Mouse (Mus musculus) forebrain, embryonic 14.5 days (tissue): ENCODE results near the gene Ece2. TPM values are rescaled to one million over a fixed set of nuclear protein-coding genes. Genes with fewer than 3 reads are reported as not detected.
"Not testable (repeated sequence)": the region's sequence is repeated elsewhere in the genome, so short reads cannot be mapped to it uniquely, and the experiment has no call there.

Experiments used
- ATAC-seq: fragments of 200-750 bp; cut with Nextera tagmentation; 2 replicates; pipeline ENCODE4 v1.8.0; 2017; ENCODE audit warnings: mild to moderate bottlenecking, moderate library complexity
- DNase-seq: peaks from one replicate; pipeline ENCODE4 v3.0.0-alpha.2; 2015; ENCODE audit warnings: low spot score
- H3K27ac ChIP-seq: fragments of 300-500 bp; sonication (generic); 2 replicates; pipeline ENCODE4 v1.5.1; 2014; ENCODE audit warnings: low read depth, mild to moderate bottlenecking, control low read depth, low read length, moderate library complexity
- H3K27me3 ChIP-seq: fragments of 300-500 bp; sonication (generic); replicated peaks from 2 replicates; pipeline ENCODE4 v1.6.1; 2014; ENCODE audit warnings: low read length, control low read depth, mixed read lengths; ENCODE audit not compliant: control insufficient read depth, insufficient read depth
- H3K36me3 ChIP-seq: fragments of 300-500 bp; sonication (generic); 2 replicates; pipeline ENCODE4 v1.6.1; 2014; ENCODE audit warnings: low read length, control low read depth; ENCODE audit not compliant: control insufficient read depth, insufficient read depth
- H3K4me1 ChIP-seq: fragments of 300-500 bp; sonication (generic); 2 replicates; pipeline ENCODE4 v1.6.1; 2014; ENCODE audit warnings: antibody characterized with exemption, low read length, control low read depth; ENCODE audit not compliant: control insufficient read depth, insufficient read depth
- H3K4me2 ChIP-seq: fragments of 300-500 bp; sonication (generic); 2 replicates; pipeline ENCODE4 v1.6.1; 2014; ENCODE audit warnings: mild to moderate bottlenecking, control low read depth, low read length
- H3K4me3 ChIP-seq: fragments of 300-500 bp; sonication (generic); 2 replicates; pipeline ENCODE4 v1.5.1; 2014; ENCODE audit warnings: low read depth, low read length, control low read depth
- H3K9ac ChIP-seq: fragments of 300-500 bp; sonication (generic); 2 replicates; pipeline ENCODE4 v1.6.1; 2014; ENCODE audit warnings: mild to moderate bottlenecking, low read length, control low read depth, moderate library complexity
- H3K9me3 ChIP-seq: fragments of 300-500 bp; sonication (generic); replicated peaks from 2 replicates; pipeline ENCODE4 v1.6.1; 2016; ENCODE audit warnings: low read length, control low read depth, mixed read lengths; ENCODE audit not compliant: control insufficient read depth
- WGBS: fragments of 180-500 bp; shearing (Covaris S2); extraction: QIAGEN DNeasy Blood & Tissue Kit; methylation state at CpG from one replicate; pipeline ENCODE4 v1.1.7; 2014; 5-methylcytosine and 5-hydroxymethylcytosine counted together
- polyA plus RNA-seq: library from polyadenylated mRNA; unstranded; fragments of >200 nt; fragmentation: Nextera tagmentation; extraction: Ambion mirVana; gene quantifications from 2 replicates; pipeline ENCODE4 v1.2.1, GENCODE M21; 2014

The Ece2 gene
- polyA plus RNA-seq, 1 experiment from 2014 or later: 5.3 TPM

GRCm38 (mm10) chr16:20643911-20644310, 14.3 kb downstream of the Ece2 start:
- peaks cover 1% of the 10 kb centered on the region; the same call in 1 of the 2 replicates for H3K4me1 ChIP-seq
- no peak for DNase-seq
- H3K27ac ChIP-seq: no peak overlapping the region
- no peak overlapping the region for H3K4me2 ChIP-seq
- WGBS: 89% methylated on average over 7 of the region's 7 CpGs
- ATAC-seq: no peak
- H3K9ac ChIP-seq: no peak overlapping the region
- H3K27me3 ChIP-seq: no peaks in the 10 kb centered on the region
- no peaks in the 10 kb centered on the region for H3K36me3 ChIP-seq
- no peaks in the 10 kb centered on the region for H3K9me3 ChIP-seq
- H3K4me3 ChIP-seq: no peak overlapping the region

- Histone ChIP-seq H3K36me3 (peaks cover 23% of the 10 kb centered on the region), H3K4me3 (peak within 1 kb of the TSS; percentile 85), H3K9ac (peak within 1 kb of the TSS; percentile 92), H3K4me1 (peaks cover 13% of the 10 kb centered on the region; the same call in 1 of the 2 replicates), H3K27me3 (no peaks in the 10 kb centered on the region), H3K9me3 (no peaks in the 10 kb centered on the region), H3K4me2 (peak within 1 kb of the TSS; percentile 94), H3K27ac (peak within 1 kb of the TSS; percentile 68; the same call in 1 of the 2 replicates)
- DNase-seq: peak; percentile 97
- WGBS: 2% methylated on average over 37 of the region's 46 CpGs
- ATAC-seq: peak; percentile 96
Measured at GRCm38 (mm10) chr16:20651076-20651946, 21.7 kb downstream of the Ece2 start, which contains the start of gene Psmd2. Gene Psmd2, plus strand, starts transcription at chr16:20651652.

GRCm38 (mm10) chr16:20651947-20652310, 22.3 kb downstream of the Ece2 start:
- peak overlapping the region; percentile 92 for H3K9ac ChIP-seq
- 12% methylated on average over 11 of the region's 12 CpGs for WGBS
- peak overlapping the region; percentile 85 for H3K4me3 ChIP-seq
- peak overlapping the region; percentile 94 for H3K4me2 ChIP-seq
- 0 out of 2 replicates have a peak overlapping the region, but pooled peaks have one; percentile 68 for H3K27ac ChIP-seq
- peaks cover 13% of the 10 kb centered on the region; the same call in 1 of the 2 replicates for H3K4me1 ChIP-seq
- no peak for DNase-seq
- no peaks in the 10 kb centered on the region for H3K27me3 ChIP-seq
- H3K9me3 ChIP-seq: no peaks in the 10 kb centered on the region
- peaks cover 29% of the 10 kb centered on the region for H3K36me3 ChIP-seq
- no peak for ATAC-seq

- no peak overlapping the region for H3K9ac ChIP-seq
- no peak overlapping the region for H3K27ac ChIP-seq
- H3K9me3 ChIP-seq: no peaks in the 10 kb centered on the region
- H3K27me3 ChIP-seq: no peaks in the 10 kb centered on the region
- 45% methylated on average over 2 of the region's 2 CpGs for WGBS
- peaks cover 43% of the 10 kb centered on the region for H3K36me3 ChIP-seq
- DNase-seq: no peak
- no peak overlapping the region for H3K4me3 ChIP-seq
- H3K4me1 ChIP-seq: peaks cover 13% of the 10 kb centered on the region; the same call in 1 of the 2 replicates
- H3K4me2 ChIP-seq: peak overlapping the region; percentile 94; the same call in 1 of the 2 replicates
- no peak for ATAC-seq
Measured at GRCm38 (mm10) chr16:20653315-20653714, 23.7 kb downstream of the Ece2 start.

GRCm38 (mm10) chr16:20657661-20658060, 28.0 kb downstream of the Ece2 start:
- no peak overlapping the region for H3K4me3 ChIP-seq
- DNase-seq: no peak
- 93% methylated on average over 4 of the region's 4 CpGs for WGBS
- no peak for ATAC-seq
- no peaks in the 10 kb centered on the region for H3K9me3 ChIP-seq
- H3K9ac ChIP-seq: no peak overlapping the region
- H3K27ac ChIP-seq: no peak overlapping the region
- H3K4me2 ChIP-seq: no peak overlapping the region
- H3K27me3 ChIP-seq: no peaks in the 10 kb centered on the region
- peaks cover 5% of the 10 kb centered on the region; the same call in 1 of the 2 replicates for H3K4me1 ChIP-seq
- peaks cover 85% of the 10 kb centered on the region for H3K36me3 ChIP-seq

- H3K9me3 ChIP-seq, H3K27me3 ChIP-seq, ATAC-seq, H3K4me3 ChIP-seq, H3K9ac ChIP-seq, H3K4me1 ChIP-seq, H3K4me2 ChIP-seq, DNase-seq, H3K27ac ChIP-seq: not testable (repeated sequence)
- WGBS: 94% methylated on average over 2 of the region's 6 CpGs
- H3K36me3 ChIP-seq: peaks cover 18% of the 10 kb centered on the region; the same call in 1 of the 2 replicates
Measured at GRCm38 (mm10) chr16:20668013-20668412, 38.4 kb downstream of the Ece2 start, which contains the start of gene Eif4g1. Gene Eif4g1, plus strand, starts transcription at chr16:20668313.

GRCm38 (mm10) chr16:20670291-20670690, 40.7 kb downstream of the Ece2 start:
- Histone ChIP-seq H3K9ac (no peak overlapping the region), H3K27ac (no peak overlapping the region), H3K4me1 (peaks cover 9% of the 10 kb centered on the region), H3K27me3 (no peaks in the 10 kb centered on the region), H3K4me3 (no peak overlapping the region), H3K36me3 (peaks cover 6% of the 10 kb centered on the region), H3K4me2 (no peak overlapping the region), H3K9me3 (no peaks in the 10 kb centered on the region)
- ATAC-seq (no peak), DNase-seq (no peak)
- 92% methylated on average over 3 of the region's 3 CpGs for WGBS

GRCm38 (mm10) chr16:20671886-20672285, 42.3 kb downstream of the Ece2 start:
- Histone ChIP-seq H3K9ac (no peak overlapping the region; the same call in 1 of the 2 replicates), H3K27ac (no peak overlapping the region), H3K4me3 (peak overlapping the region; percentile 92; the same call in 1 of the 2 replicates), H3K9me3 (no peaks in the 10 kb centered on the region), H3K4me1 (peaks cover 9% of the 10 kb centered on the region), H3K27me3 (no peaks in the 10 kb centered on the region), H3K36me3 (peaks cover 22% of the 10 kb centered on the region), H3K4me2 (peak overlapping the region; percentile 93)
- 23% methylated on average over 6 of the region's 6 CpGs for WGBS
- ATAC-seq (no peak), DNase-seq (no peak)

- peak overlapping the region; percentile 96 for H3K9ac ChIP-seq
- 4% methylated on average over 20 of the region's 38 CpGs for WGBS
- peaks cover 9% of the 10 kb centered on the region for H3K4me1 ChIP-seq
- no peaks in the 10 kb centered on the region for H3K27me3 ChIP-seq
- peak overlapping the region; percentile 93 for H3K4me2 ChIP-seq
- H3K36me3 ChIP-seq: peaks cover 28% of the 10 kb centered on the region
- DNase-seq (peak; percentile 97), ATAC-seq (peak; percentile 98)
- peak overlapping the region; percentile 87 for H3K27ac ChIP-seq
- peak overlapping the region; percentile 92 for H3K4me3 ChIP-seq
- no peaks in the 10 kb centered on the region for H3K9me3 ChIP-seq
Measured at GRCm38 (mm10) chr16:20672500-20672902, 42.9 kb downstream of the Ece2 start.
